Mouse (Mus musculus): ENCODE data around the gene Iglon5. TPM values are rescaled to one million over a fixed set of nuclear protein-coding genes. Genes with fewer than 3 reads are reported as not detected.
A peak's percentile ranks its signal among the peaks of the same experiment; 100 is the strongest.

The Iglon5 gene
- polyA plus RNA-seq, 1 experiment from 2014 or later: 1.7 TPM

- no peak overlapping the region for H3K4me3 ChIP-seq (replicated peaks)
These were observed 65.8 kb downstream of the Iglon5 start for GRCm38 (mm10) chr7:43423991-43424625.

GRCm38 (mm10) chr7:43422995-43423617 lies 66.8 kb downstream of the Iglon5 start:
- 14% methylated on average over 11 of the region's 11 CpGs for WGBS
- peak; percentile 79 for ATAC-seq (ENCODE audit: insufficient number of reproducible peaks, insufficient read depth, low FRiP score, low TSS enrichment, low read depth)
- Histone ChIP-seq H3K9me3 (no peaks in the 10 kb centered on the region), H3K27ac (no peak overlapping the region), H3K4me3 (replicated peaks) (no peak overlapping the region), H3K4me1 (replicated peaks) (no peaks in the 10 kb centered on the region; the same call in 1 of the 2 replicates), H3K9ac (replicated peaks) (no peak overlapping the region), H3K4me2 (peak overlapping the region; percentile 42), H3K36me3 (no peaks in the 10 kb centered on the region), H3K27me3 (no peaks in the 10 kb centered on the region)

More at GRCm38 (mm10) chr7:43423991-43424625, 65.8 kb downstream of the Iglon5 start:
- no peak for ATAC-seq (ENCODE audit: insufficient number of reproducible peaks, insufficient read depth, low FRiP score, low TSS enrichment, low read depth)
- 64% methylated on average over 3 of the region's 3 CpGs for WGBS
- no peak overlapping the region for H3K4me2 ChIP-seq
- H3K27me3 ChIP-seq: no peaks in the 10 kb centered on the region
- H3K9ac ChIP-seq (replicated peaks): no peak overlapping the region
- no peaks in the 10 kb centered on the region for H3K9me3 ChIP-seq
- no peaks in the 10 kb centered on the region; the same call in 1 of the 2 replicates for H3K4me1 ChIP-seq (replicated peaks)
- H3K36me3 ChIP-seq: no peaks in the 10 kb centered on the region
- no peak overlapping the region for H3K27ac ChIP-seq

Small RNAs within 50 kb of the gene (microRNA-seq; reads per million reads assigned to microRNA genes)
- gene Mir7051: 1.2 reads per million

Other genes with a start within 250 kb of the Iglon5 start
- 14.5 and 15.1 TPM in 2 replicates for gene Zfp715, start 176.8 kb downstream of the Iglon5 start, polyA plus RNA-seq (2016; fragmentation: Nextera tagmentation; extraction: Ambion mirVana)
- gene Siglecf, start 138.7 kb downstream of the Iglon5 start, polyA plus RNA-seq (2016; fragmentation: Nextera tagmentation; extraction: Ambion mirVana): 0.33 and 0.40 TPM in 2 replicates
- not detected in 2 replicates for gene Siglecg, start 81.9 kb downstream of the Iglon5 start, polyA plus RNA-seq (2016; fragmentation: Nextera tagmentation; extraction: Ambion mirVana)
- not detected in 2 replicates for gene Lim2, start 62.4 kb downstream of the Iglon5 start, polyA plus RNA-seq (2016; fragmentation: Nextera tagmentation; extraction: Ambion mirVana)
- gene Nkg7, start 53.0 kb downstream of the Iglon5 start, polyA plus RNA-seq (2016; fragmentation: Nextera tagmentation; extraction: Ambion mirVana): 0.64 TPM in 1 of 2 replicates, not detected in the other
- not detected in 2 replicates for gene Cldnd2, start 49.3 kb downstream of the Iglon5 start, polyA plus RNA-seq (2016; fragmentation: Nextera tagmentation; extraction: Ambion mirVana)
- gene Etfb, start 46.0 kb downstream of the Iglon5 start, polyA plus RNA-seq (2016; fragmentation: Nextera tagmentation; extraction: Ambion mirVana): 236 and 240 TPM in 2 replicates
- gene Gm45233, start 45.9 kb downstream of the Iglon5 start, polyA plus RNA-seq (2016; fragmentation: Nextera tagmentation; extraction: Ambion mirVana): 1.1 TPM in 1 of 2 replicates, not detected in the other
- 1.8 and 3.7 TPM in 2 replicates for gene Vsig10l, start 26.9 kb downstream of the Iglon5 start, polyA plus RNA-seq (2016; fragmentation: Nextera tagmentation; extraction: Ambion mirVana)
- not detected in 2 replicates for gene 4931406B18Rik, start 15.9 kb upstream of the Iglon5 start, polyA plus RNA-seq (2016; fragmentation: Nextera tagmentation; extraction: Ambion mirVana)
- 0.83 and 1.4 TPM in 2 replicates for gene Cd33, start 54.4 kb upstream of the Iglon5 start, polyA plus RNA-seq (2016; fragmentation: Nextera tagmentation; extraction: Ambion mirVana)
- 5.6 and 5.7 TPM in 2 replicates for gene Zfp658, start 72.2 kb upstream of the Iglon5 start, polyA plus RNA-seq (2016; fragmentation: Nextera tagmentation; extraction: Ambion mirVana)
- 15.6 and 15.7 TPM in 2 replicates for gene Zfp719, start 89.5 kb upstream of the Iglon5 start, polyA plus RNA-seq (2016; fragmentation: Nextera tagmentation; extraction: Ambion mirVana)
- 0.40 and 0.44 TPM in 2 replicates for gene Zfp819, start 117.1 kb upstream of the Iglon5 start, polyA plus RNA-seq (2016; fragmentation: Nextera tagmentation; extraction: Ambion mirVana)
- not detected in 2 replicates for gene Ceacam18, start 144.6 kb upstream of the Iglon5 start, polyA plus RNA-seq (2016; fragmentation: Nextera tagmentation; extraction: Ambion mirVana)
- gene Siglece, start 170.1 kb upstream of the Iglon5 start, polyA plus RNA-seq (2016; fragmentation: Nextera tagmentation; extraction: Ambion mirVana): 0.22 and 0.70 TPM in 2 replicates
- 15.4 and 15.7 TPM in 2 replicates for gene Ctu1, start 181.9 kb upstream of the Iglon5 start, polyA plus RNA-seq (2016; fragmentation: Nextera tagmentation; extraction: Ambion mirVana)
- gene Klk14, start 200.3 kb upstream of the Iglon5 start, polyA plus RNA-seq (2016; fragmentation: Nextera tagmentation; extraction: Ambion mirVana): not detected in 2 replicates
- gene Klk13, start 222.5 kb upstream of the Iglon5 start, polyA plus RNA-seq (2016; fragmentation: Nextera tagmentation; extraction: Ambion mirVana): 0.11 and 0.31 TPM in 2 replicates

Measured in limb, embryonic 12.5 days (tissue).